Comparison of ENCODE assay signal across 20 mouse cellular contexts in genomic region chr2:59233936-59234335, GRCm38 (mm10).
A peak's percentile ranks its signal among the peaks of the same experiment; 100 is the strongest.
DNase-seq lines count a peak whose midpoint lies in the region; ATAC-seq and TF ChIP-seq lines count a peak whose summit lies in the region.
"Had no signal": no experiment of that assay in that cellular context is flagged by ENCODE, and none has a peak within 500 bp of the region (broad histone marks: within the 10 kb centered on the region; RNA-seq: fewer than 3 reads in every experiment).

No protein-coding gene starts in this region.

- intact Hi-C loops in heart, adult 2 months (cut with DNase I) = loop anchor here (5.0 kb wide), 1 partner anchor 72 kb away; the partner anchor contains the start of genes Ccdc148 and Pkp4
- intact Hi-C loops in heart, postnatal 14 days (cut with DNase I) = no loop called here

- no peaks in the 10 kb centered on the region for H3K79me2 ChIP-seq in heart, adult 2 months (replicated peaks; ENCODE audit: control insufficient read depth, insufficient read depth, low read length)

- TF ChIP-seq POLR2A in heart, adult 2 months (IDR thresholded peaks at IDR 0.05; ENCODE audit: insufficient read depth, low read depth, low read length) = no peak

- no peak overlapping the region for H3K4me3 ChIP-seq in heart, adult 2 months
- H3K4me3 ChIP-seq in heart, embryonic 15.5 days = no peak overlapping the region
- H3K4me3 ChIP-seq in liver, postnatal 0 days (ENCODE audit: low read depth, low read length) = no peak overlapping the region
- H3K4me3 ChIP-seq: gastrocnemius, adult 2 months; hindbrain, embryonic 12.5 days; limb, embryonic 15.5 days; lung, embryonic 15.5 days; stomach, embryonic 15.5 days had no signal

- H3K36me3 ChIP-seq in heart, adult 2 months (ENCODE audit: control insufficient read depth, insufficient read depth, low read length) = peaks cover 2% of the 10 kb centered on the region; the same call in 1 of the 2 replicates
- H3K36me3 ChIP-seq in heart, embryonic 15.5 days = peaks cover 4% of the 10 kb centered on the region; the same call in 1 of the 2 replicates
- no peaks in the 10 kb centered on the region; the same call in 1 of the 2 replicates for H3K36me3 ChIP-seq in liver, postnatal 0 days (replicated peaks; ENCODE audit: insufficient read depth, low read length)
- H3K36me3 ChIP-seq: hindbrain, embryonic 12.5 days; limb, embryonic 15.5 days; lung, embryonic 15.5 days had no signal

- H3K4me2 ChIP-seq in heart, embryonic 15.5 days = no peak overlapping the region
- H3K4me2 ChIP-seq in liver, postnatal 0 days (ENCODE audit: low read depth, low read length) = no peak overlapping the region
- H3K4me2 ChIP-seq: hindbrain, embryonic 12.5 days; limb, embryonic 15.5 days; lung, embryonic 15.5 days; stomach, embryonic 15.5 days had no signal

- no peak for ATAC-seq in heart, embryonic 15.5 days (replicated peaks; ENCODE audit: insufficient number of reproducible peaks, insufficient read depth, low FRiP score, low read depth)
- peak; percentile 54; the same call in 1 of the 2 replicates for ATAC-seq in liver, postnatal 0 days
- ATAC-seq: forebrain, embryonic 14.5 days had no signal

- 86% methylated on average over 5 of the region's 5 CpGs for WGBS in heart, adult 2 months
- 54% methylated on average over 5 of the region's 5 CpGs for whole genome bisulfite sequencing in heart, embryonic 15.5 days
- WGBS in liver, postnatal 0 days (ENCODE audit: insufficient replicate concordance) = 71% methylated on average over 5 of the region's 5 CpGs

- no peak for TF ChIP-seq CTCF in heart, adult 2 months (IDR thresholded peaks at IDR 0.05)
- TF ChIP-seq CTCF in liver, postnatal 0 days (IDR thresholded peaks at IDR 0.05; ENCODE audit: low read depth) = no peak

- peaks cover 9% of the 10 kb centered on the region for H3K4me1 ChIP-seq in heart, adult 2 months (ENCODE audit: control insufficient read depth, insufficient read depth, low read length)
- H3K4me1 ChIP-seq in heart, embryonic 15.5 days (replicated peaks) = peaks cover 22% of the 10 kb centered on the region
- no peaks in the 10 kb centered on the region; the same call in 1 of the 2 replicates for H3K4me1 ChIP-seq in liver, postnatal 0 days (ENCODE audit: insufficient read depth)
- H3K4me1 ChIP-seq: limb, embryonic 15.5 days; lung, embryonic 15.5 days; stomach, embryonic 15.5 days had no signal

- no peak for DNase-seq in heart, adult 2 months
- no peak for DNase-seq in heart, adult 9 months (ENCODE audit: low spot score in 2 of 2)
- no peak for DNase-seq in heart, postnatal 14 days
- no peak for DNase-seq in liver, postnatal 0 days
- no peak for DNase-seq in liver
- no peak for DNase-seq in spleen, postnatal 14 days (ENCODE audit: low spot score in 2 of 2)
- DNase-seq: adrenal gland, postnatal 14 days; gastrocnemius, adult 2 months; kidney, adult 8-10 months; kidney, postnatal 10 days; left cerebral cortex, postnatal 4 days; thymus, adult 18-20 months; thymus, postnatal 36 days had no signal

- peak overlapping the region; percentile 32; the same call in 1 of the 2 replicates for H3K27ac ChIP-seq in heart, adult 2 months
- H3K27ac ChIP-seq in heart, embryonic 15.5 days = peak overlapping the region; percentile 82
- no peak overlapping the region for H3K27ac ChIP-seq in liver, postnatal 0 days (ENCODE audit: low read depth)
- H3K27ac ChIP-seq: gastrocnemius, adult 2 months; hindbrain, embryonic 12.5 days; limb, embryonic 15.5 days; lung, embryonic 15.5 days; macrophage; stomach, embryonic 15.5 days had no signal

- H3K27me3 ChIP-seq in heart, adult 2 months (ENCODE audit: control insufficient read depth, insufficient read depth, low read length) = no peaks in the 10 kb centered on the region
- H3K27me3 ChIP-seq in heart, embryonic 15.5 days = no peaks in the 10 kb centered on the region
- no peaks in the 10 kb centered on the region for H3K27me3 ChIP-seq in liver, postnatal 0 days (ENCODE audit: insufficient read depth, low read length)
- H3K27me3 ChIP-seq: hindbrain, embryonic 12.5 days; limb, embryonic 15.5 days; lung, embryonic 15.5 days; stomach, embryonic 15.5 days had no signal

- TF ChIP-seq EP300 in heart, adult 2 months (IDR thresholded peaks at IDR 0.05; ENCODE audit: insufficient read depth, low read depth, low read length) = no peak
- TF ChIP-seq EP300 in liver, postnatal 0 days (IDR thresholded peaks at IDR 0.05; ENCODE audit: low read depth) = no peak

- no peak overlapping the region for H3K9ac ChIP-seq in heart, adult 2 months (ENCODE audit: low read depth, low read length)
- H3K9ac ChIP-seq in heart, embryonic 15.5 days = no peak overlapping the region
- no peak overlapping the region for H3K9ac ChIP-seq in liver, postnatal 0 days (replicated peaks)
- H3K9ac ChIP-seq: hindbrain, embryonic 12.5 days; limb, embryonic 15.5 days; lung, embryonic 15.5 days; stomach, embryonic 15.5 days had no signal

- H3K9me3 ChIP-seq in heart, embryonic 15.5 days (replicated peaks) = no peaks in the 10 kb centered on the region
- peaks cover 2% of the 10 kb centered on the region; the same call in 1 of the 2 replicates for H3K9me3 ChIP-seq in liver, postnatal 0 days (ENCODE audit: low read length)
- H3K9me3 ChIP-seq: hindbrain, embryonic 12.5 days; limb, embryonic 15.5 days; lung, embryonic 15.5 days; stomach, embryonic 15.5 days had no signal
